Mouse (Mus musculus) MEL (cell line): ENCODE measurements around the gene Ggta1. TPM values are rescaled to one million over a fixed set of nuclear protein-coding genes. Genes with fewer than 3 reads are reported as not detected.

ENCODE experiments used
- DNase-seq: peaks from one replicate; pipeline ENCODE4 v3.0.0; 2011; ENCODE audit warnings: low read depth, low spot score
- H3K27ac ChIP-seq: 2 replicates; pipeline ENCODE4 v1.5.1; 2012; ENCODE audit warnings: low read depth, mild to moderate bottlenecking, control low read depth, low read length, moderate library complexity; ENCODE audit not compliant: control insufficient read depth
- H3K27me3 ChIP-seq, 2 experiments: fragments of 150-350 bp in 1 of 2; sonication (generic) in 1 of 2; 2 replicates each; pipeline ENCODE4 v1.6.1; 2012; ENCODE audit warnings: low read length in 2 of 2, mild to moderate bottlenecking in 2 of 2, improper control_type of control experiment in 1 of 2, moderate library complexity in 1 of 2; ENCODE audit not compliant: insufficient read depth in 2 of 2, control insufficient read depth in 1 of 2
- H3K36me3 ChIP-seq, 2 experiments: 2 replicates each; pipeline ENCODE4 v1.6.1; 2012 to 2014; ENCODE audit warnings: low read length in 2 of 2, improper control_type of control experiment in 1 of 2, inconsistent platforms in 1 of 2, mild to moderate bottlenecking in 1 of 2; ENCODE audit not compliant: insufficient read depth in 2 of 2, control insufficient read depth in 1 of 2
- H3K4me1 ChIP-seq, 2 experiments: fragments of 150-350 bp in 1 of 2; sonication (generic) in 1 of 2; 2 replicates each; pipeline ENCODE4 v1.6.1; 2012; ENCODE audit warnings: low read length in 2 of 2, improper control_type of control experiment in 1 of 2, mild to moderate bottlenecking in 1 of 2; ENCODE audit not compliant: insufficient read depth in 2 of 2, control insufficient read depth in 1 of 2
- H3K4me3 ChIP-seq, 2 experiments: fragments of 150-350 bp in 1 of 2; sonication (generic) in 1 of 2; 2 replicates each; pipeline ENCODE4 v1.5.1; 2012; ENCODE audit warnings: low read depth in 2 of 2, low read length in 2 of 2, mild to moderate bottlenecking in 2 of 2, moderate library complexity in 2 of 2, control low read depth in 1 of 2, improper control_type of control experiment in 1 of 2; ENCODE audit not compliant: control insufficient read depth in 1 of 2, insufficient read depth in 1 of 2
- H3K79me2 ChIP-seq: 2 replicates; pipeline ENCODE4 v1.6.1; 2012; ENCODE audit warnings: mild to moderate bottlenecking, low read length, moderate library complexity; ENCODE audit not compliant: control insufficient read depth, poor library complexity, insufficient read depth
- H3K9ac ChIP-seq: 2 replicates; pipeline ENCODE4 v1.6.1; 2012; ENCODE audit warnings: low read depth, mild to moderate bottlenecking, control low read depth, low read length, moderate library complexity; ENCODE audit not compliant: control insufficient read depth, poor library complexity, severe bottlenecking
- H3K9me3 ChIP-seq: fragments of 150-350 bp; sonication (generic); replicated peaks from 2 replicates; pipeline ENCODE4 v1.6.1; 2012; ENCODE audit warnings: mild to moderate bottlenecking, low read length, improper control_type of control experiment, moderate library complexity; ENCODE audit not compliant: insufficient read depth
- CHD2 ChIP-seq: IDR thresholded peaks from 2 replicates; pipeline ENCODE4 v1.6.1; 2011; ENCODE audit warnings: low read length, improper control_type of control experiment
- CTCF ChIP-seq, 3 experiments: IDR thresholded peaks in 2 of 3; conservative IDR thresholded peaks in 1 of 3; 2 replicates each; pipeline ENCODE4 v1.5.1; 2011 to 2012; ENCODE audit warnings: low read length in 3 of 3, low read depth in 2 of 3, mild to moderate bottlenecking in 2 of 3, improper control_type of control experiment in 1 of 3, inconsistent platforms in 1 of 3, mixed read lengths in 1 of 3, moderate library complexity in 1 of 3; ENCODE audit not compliant: control insufficient read depth in 1 of 3, insufficient read depth in 1 of 3, poor library complexity in 1 of 3, severe bottlenecking in 1 of 3
- E2F4 ChIP-seq: IDR thresholded peaks from 2 replicates; pipeline ENCODE4 v1.6.1; 2011; ENCODE audit warnings: low read depth, low read length, improper control_type of control experiment, borderline replicate concordance
- EP300 ChIP-seq, 2 experiments: IDR thresholded peaks; 2 replicates each; pipeline ENCODE4 v1.6.1; 2011; ENCODE audit warnings: improper control_type of control experiment in 2 of 2, low read length in 2 of 2, low read depth in 1 of 2, mild to moderate bottlenecking in 1 of 2
- ETS1 ChIP-seq: IDR thresholded peaks from 2 replicates; pipeline ENCODE4 v1.6.1; 2012; ENCODE audit warnings: low read depth, mild to moderate bottlenecking, inconsistent platforms, low read length, improper control_type of control experiment, moderate library complexity
- GATA1 ChIP-seq: IDR thresholded peaks from 2 replicates; pipeline ENCODE4 v1.6.1; 2011; ENCODE audit warnings: low read depth, low read length, improper control_type of control experiment
- HCFC1 ChIP-seq: IDR thresholded peaks from 2 replicates; pipeline ENCODE4 v1.6.1; 2012; ENCODE audit warnings: low read depth, mild to moderate bottlenecking, inconsistent platforms, low read length, improper control_type of control experiment, moderate library complexity
- JUND ChIP-seq: IDR thresholded peaks from 2 replicates; pipeline ENCODE4 v1.6.1; 2011; ENCODE audit warnings: low read depth, mild to moderate bottlenecking, improper control_type of control experiment, low read length
- MAFK ChIP-seq: IDR thresholded peaks from 2 replicates; pipeline ENCODE4 v1.6.1; 2011; ENCODE audit warnings: low read depth, mild to moderate bottlenecking, low read length, improper control_type of control experiment, borderline replicate concordance
- MAX ChIP-seq: IDR thresholded peaks from 2 replicates; pipeline ENCODE4 v1.6.1; 2011; ENCODE audit warnings: low read length, improper control_type of control experiment
- MEF2A ChIP-seq: IDR thresholded peaks from 2 replicates; pipeline ENCODE4 v1.6.1; 2014; ENCODE audit warnings: low read depth, mild to moderate bottlenecking, inconsistent platforms, low read length, improper control_type of control experiment; ENCODE audit not compliant: poor library complexity, insufficient replicate concordance, severe bottlenecking; ENCODE audit errors: extremely low read depth
- MXI1 ChIP-seq: IDR thresholded peaks from 2 replicates; pipeline ENCODE4 v1.6.1; 2011; ENCODE audit warnings: mild to moderate bottlenecking, low read depth, low read length, improper control_type of control experiment
- MYB ChIP-seq: IDR thresholded peaks from 2 replicates; pipeline ENCODE4 v1.6.1; 2011; ENCODE audit warnings: mild to moderate bottlenecking, low read depth, low read length, improper control_type of control experiment
- RCOR1 ChIP-seq: IDR thresholded peaks from 2 replicates; pipeline ENCODE4 v1.6.1; 2012; ENCODE audit warnings: low read depth, mild to moderate bottlenecking, inconsistent platforms, low read length, improper control_type of control experiment
- SIN3A ChIP-seq: IDR thresholded peaks from 2 replicates; pipeline ENCODE4 v1.6.1; 2012; ENCODE audit warnings: low read length, improper control_type of control experiment, inconsistent platforms
- TAL1 ChIP-seq: IDR thresholded peaks from 2 replicates; pipeline ENCODE4 v1.6.1; 2012; ENCODE audit warnings: mild to moderate bottlenecking, inconsistent platforms, low read length, moderate library complexity, mixed read lengths
- TBP ChIP-seq: IDR thresholded peaks from 2 replicates; pipeline ENCODE4 v1.8.0; 2011; ENCODE audit warnings: low read depth, low read length, improper control_type of control experiment
- TCF12 ChIP-seq: IDR thresholded peaks from 2 replicates; pipeline ENCODE4 v1.6.1; 2014; ENCODE audit warnings: low read depth, mild to moderate bottlenecking, inconsistent platforms, low read length, improper control_type of control experiment, moderate library complexity
- USF1 ChIP-seq: IDR thresholded peaks from 2 replicates; pipeline ENCODE4 v1.6.1; 2014; ENCODE audit warnings: low read depth, mild to moderate bottlenecking, inconsistent platforms, low read length, improper control_type of control experiment, moderate library complexity
- USF2 ChIP-seq, 2 experiments: IDR thresholded peaks; 2 replicates each; pipeline ENCODE4 v1.6.1; 2011 to 2012; ENCODE audit warnings: improper control_type of control experiment in 2 of 2, low read length in 2 of 2, borderline replicate concordance in 1 of 2, inconsistent platforms in 1 of 2, low read depth in 1 of 2, mild to moderate bottlenecking in 1 of 2; ENCODE audit not compliant: insufficient read depth in 1 of 2
- ZC3H11A ChIP-seq: IDR thresholded peaks from 2 replicates; pipeline ENCODE4 v1.6.1; 2012; ENCODE audit warnings: low read depth, mild to moderate bottlenecking, inconsistent platforms, low read length, improper control_type of control experiment
- ZMIZ1 ChIP-seq: IDR thresholded peaks from 2 replicates; pipeline ENCODE4 v1.6.1; 2012; ENCODE audit warnings: low read depth, mild to moderate bottlenecking, inconsistent platforms, low read length, improper control_type of control experiment, moderate library complexity
- ZNF384 ChIP-seq: IDR thresholded peaks from 2 replicates; pipeline ENCODE4 v1.6.1; 2012; ENCODE audit warnings: low read depth, mild to moderate bottlenecking, inconsistent platforms, low read length, improper control_type of control experiment
- polyA plus RNA-seq, 2 experiments: library from polyadenylated mRNA; stranded (reverse) in 1 of 2; unstranded in 1 of 2; fragments of >175 nt in 1 of 2; fragments of >200 nt in 1 of 2; gene quantifications; 2 replicates each; pipeline versions ENCODE4 v1.2.1 to v1.2.4; 2012; ENCODE audit warnings: low replicate concordance in 2 of 2, low read depth in 1 of 2; ENCODE audit not compliant: insufficient read length in 2 of 2, insufficient read depth in 1 of 2, missing spikeins in 1 of 2
- total RNA-seq: library from RNA; depleted of rRNA; stranded (reverse); fragments of 300-350 nt; gene quantifications from 2 replicates; pipeline ENCODE4 v1.2.3, GENCODE M21; 2012

Gene Ggta1
- total and polyA plus RNA-seq, 3 experiments: 29.2 to 30.7 TPM; not detected in 1

DNA sequence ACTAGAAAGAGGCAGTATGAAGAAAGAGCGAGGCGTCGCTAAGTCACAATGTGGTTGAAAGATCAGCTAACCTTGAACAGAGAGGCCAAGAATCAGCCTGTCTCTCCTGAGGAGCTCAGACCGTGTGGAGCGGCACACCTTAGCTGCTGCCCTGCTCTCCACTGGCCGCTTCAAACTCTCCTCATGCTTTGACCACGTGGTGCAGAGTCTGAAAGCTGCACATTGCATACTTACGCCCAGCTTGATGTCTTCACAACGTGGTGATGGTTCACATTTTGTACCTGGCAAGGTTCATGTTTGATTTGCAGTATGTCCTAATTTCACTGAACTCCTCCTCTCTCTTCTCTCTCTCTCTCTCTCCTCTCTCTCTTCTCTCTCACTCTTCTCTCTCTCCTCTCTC is 83.7 kb downstream of the Ggta1 start:
- TF ChIP-seq USF1 (no peak), MAX (no peak), TAL1 (no peak), EP300 (IDR thresholded peaks at IDR 0.05; ENCODE audit: low read depth in 1 of 2, low read length in 2 of 2) (no peak), CHD2 (no peak), CTCF (IDR thresholded peaks at IDR 0.05 in 2 of 3, conservative IDR thresholded peaks at IDR 0.05 in 1 of 3; ENCODE audit: control insufficient read depth in 1 of 3, insufficient read depth in 1 of 3, low read depth in 2 of 3, low read length in 3 of 3, poor library complexity in 1 of 3, severe bottlenecking in 1 of 3) (no peak), JUND (no peak), HCFC1 (no peak), ZNF384 (no peak), TCF12 (no peak), MYB (no peak), SIN3A (no peak)
- TF ChIP-seq, all 39 proteins: peak for 0
- DNase-seq: no peak
- Histone ChIP-seq H3K9me3 (no peaks in the 10 kb centered on the region), H3K27me3 (peaks cover 2 to 10% of the 10 kb centered on the region in 2 experiments), H3K4me1 (no peaks in the 10 kb centered on the region), H3K79me2 (no peaks in the 10 kb centered on the region), H3K27ac (no peak overlapping the region), H3K4me3 (no peak overlapping the region), H3K9ac (no peak overlapping the region), H3K36me3 (no peaks in the 10 kb centered on the region)

DNA sequence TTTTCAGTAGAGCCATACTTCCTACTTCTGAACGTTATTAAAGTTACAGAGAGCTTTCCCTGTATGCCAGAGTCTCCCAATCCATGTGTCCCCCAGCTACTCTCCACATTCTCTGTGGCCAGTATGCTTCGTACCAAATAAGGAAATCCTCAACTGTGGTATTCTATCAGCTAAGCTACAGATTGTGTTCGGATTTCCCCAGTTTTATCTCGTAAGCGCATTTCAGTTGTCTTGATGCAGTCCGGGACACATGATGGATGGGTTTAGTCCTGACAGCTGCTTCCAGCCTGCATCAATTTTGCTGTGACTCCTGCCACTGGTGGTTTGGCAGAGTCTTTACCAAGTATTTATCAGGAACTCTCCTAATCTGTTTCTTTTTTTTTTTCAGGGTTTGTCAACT is 85.4 kb downstream of the Ggta1 start:
- no peak overlapping the region for H3K27ac ChIP-seq
- no peak overlapping the region for H3K9ac ChIP-seq
- no peaks in the 10 kb centered on the region for H3K36me3 ChIP-seq
- H3K4me1 ChIP-seq: no peaks in the 10 kb centered on the region
- H3K4me3 ChIP-seq: no peak overlapping the region
- no peaks in the 10 kb centered on the region for H3K79me2 ChIP-seq
- peaks cover 2 to 9% of the 10 kb centered on the region in 2 experiments for H3K27me3 ChIP-seq
- H3K9me3 ChIP-seq: no peaks in the 10 kb centered on the region
- no peak for TF ChIP-seq TBP
- no peak for TF ChIP-seq MEF2A
- no peak for TF ChIP-seq TAL1
- no peak for TF ChIP-seq ZC3H11A
- peak in 1 of 2 experiments; percentile 19; a peak in 1 of 4 replicates for TF ChIP-seq EP300 (IDR thresholded peaks at IDR 0.05; ENCODE audit: low read depth in 1 of 2, low read length in 2 of 2)
- peak; percentile 38; the same call in 1 of the 2 replicates for TF ChIP-seq ZNF384
- 0 out of 2 replicates have a peak, but pooled peaks have one; percentile 11 for TF ChIP-seq GATA1
- no peak for TF ChIP-seq HCFC1
- TF ChIP-seq ZMIZ1: no peak
- no peak for TF ChIP-seq E2F4
- TF ChIP-seq MXI1: no peak
- TF ChIP-seq MYB: no peak
- TF ChIP-seq RCOR1: peak; percentile 44; the same call in 1 of the 2 replicates
- 0 out of 2 replicates have a peak, but pooled peaks have one; percentile 23 for TF ChIP-seq ETS1
- no peak for TF ChIP-seq USF1
- TF ChIP-seq USF2 (IDR thresholded peaks at IDR 0.05; ENCODE audit: borderline replicate concordance in 1 of 2, insufficient read depth in 1 of 2, low read depth in 1 of 2, low read length in 2 of 2): no peak
- no peak for TF ChIP-seq MAFK
- TF ChIP-seq TCF12: 0 out of 2 replicates have a peak, but pooled peaks have one; percentile 38
- DNase-seq: peak; percentile 17
